Mouse (Mus musculus) G1E (cell line): Measurements from ENCODE around the gene Zcchc2.

Source experiments
- CTCF ChIP-seq: IDR thresholded peaks from 2 replicates; pipeline ENCODE4 v1.5.1; 2012; ENCODE audit warnings: low read depth, low read length, inconsistent platforms, mixed read lengths
- GATA1 ChIP-seq: IDR thresholded peaks from 2 replicates; pipeline ENCODE4 v1.6.1; 2012; ENCODE audit warnings: borderline replicate concordance, low read length, inconsistent platforms, mixed read lengths
- POLR2AphosphoS5 ChIP-seq: IDR thresholded peaks from 2 replicates; pipeline ENCODE4 v1.6.1; 2012; ENCODE audit warnings: low read depth, low read length, inconsistent platforms; ENCODE audit not compliant: insufficient replicate concordance

DNA sequence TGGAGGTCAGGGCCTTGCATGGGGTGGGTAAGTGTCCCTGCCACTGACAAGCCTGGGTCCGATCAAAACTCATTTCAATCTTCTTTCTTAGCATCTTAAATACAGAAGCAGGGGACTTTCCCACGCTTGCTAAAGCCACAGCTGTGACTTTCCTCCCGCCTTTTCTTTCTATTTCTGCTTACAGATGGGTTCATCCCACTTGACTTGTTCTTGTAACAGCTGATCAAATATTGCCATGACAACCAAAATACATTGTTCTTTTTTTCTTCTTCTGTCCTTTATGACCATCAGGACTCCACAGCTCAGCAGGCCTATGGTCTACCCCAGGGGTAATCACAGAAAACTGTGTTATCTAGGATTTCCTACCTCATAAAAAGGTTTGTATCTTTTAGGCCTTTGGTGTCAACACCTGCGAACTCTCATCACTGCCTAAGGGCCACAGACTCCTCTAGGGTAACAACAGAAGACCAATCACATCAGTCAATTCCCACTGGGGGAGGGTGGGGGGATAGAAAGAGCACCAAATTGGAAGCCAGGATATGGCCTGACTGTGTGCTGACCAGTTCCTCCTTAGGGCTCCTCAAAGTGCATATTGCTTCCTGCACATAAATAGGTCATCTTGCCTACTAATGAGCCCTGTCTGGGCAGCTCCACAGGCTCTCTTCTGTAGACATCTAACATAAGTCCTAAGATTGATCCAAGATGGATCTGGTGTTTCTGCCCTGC is 71.1 kb downstream of the Zcchc2 start:
- TF ChIP-seq CTCF (no peak), GATA1 (no peak), POLR2AphosphoS5 (no peak)
